Mouse (Mus musculus): Measurements from ENCODE around the gene Sumo3. TPM values are rescaled to one million over a fixed set of nuclear protein-coding genes. Genes with fewer than 3 reads are reported as not detected.

The Sumo3 gene
- polyA plus RNA-seq, 1 experiment, result 254 TPM

- no peaks in the 10 kb centered on the region for H3K27me3 ChIP-seq (ENCODE audit: control insufficient read depth, insufficient read depth, low read length)
- H3K36me3 ChIP-seq (ENCODE audit: control insufficient read depth, insufficient read depth, low read length), result peaks cover 37% of the 10 kb centered on the region
- 78% methylated on average over 8 of the region's 8 CpGs for WGBS
- no peak overlapping the region for H3K4me3 ChIP-seq (ENCODE audit: low read depth, low read length)
- TF ChIP-seq CTCF (IDR thresholded peaks at IDR 0.05; ENCODE audit: extremely low read depth, insufficient read length, insufficient replicate concordance, low read depth, low read length) (no peak), POLR2A (IDR thresholded peaks at IDR 0.05; ENCODE audit: low read depth, low read length) (no peak)
- no peaks in the 10 kb centered on the region for H3K4me1 ChIP-seq (ENCODE audit: control insufficient read depth, insufficient read depth, insufficient read length, low read length)
- no peak overlapping the region for H3K27ac ChIP-seq (ENCODE audit: insufficient read depth, low read depth, low read length)
These were observed 42.0 kb downstream of the Sumo3 start for GRCm38 (mm10) chr10:77647901-77648300.

GRCm38 (mm10) chr10:77652046-77652445, 46.1 kb downstream of the Sumo3 start:
- 89% methylated on average over 9 of the region's 9 CpGs for WGBS
- no peak for TF ChIP-seq CTCF (IDR thresholded peaks at IDR 0.05; ENCODE audit: extremely low read depth, insufficient read length, insufficient replicate concordance, low read depth, low read length)
- TF ChIP-seq POLR2A (IDR thresholded peaks at IDR 0.05; ENCODE audit: low read depth, low read length), result no peak
- H3K27ac ChIP-seq (ENCODE audit: insufficient read depth, low read depth, low read length), result no peak overlapping the region
- no peaks in the 10 kb centered on the region for H3K27me3 ChIP-seq (ENCODE audit: control insufficient read depth, insufficient read depth, low read length)
- H3K36me3 ChIP-seq (ENCODE audit: control insufficient read depth, insufficient read depth, low read length), result no peaks in the 10 kb centered on the region
- H3K4me1 ChIP-seq (ENCODE audit: control insufficient read depth, insufficient read depth, insufficient read length, low read length), result no peaks in the 10 kb centered on the region
- no peak overlapping the region for H3K4me3 ChIP-seq (ENCODE audit: low read depth, low read length)

- Histone ChIP-seq H3K4me1 (ENCODE audit: control insufficient read depth, insufficient read depth, insufficient read length, low read length) (no peaks in the 10 kb centered on the region), H3K27ac (ENCODE audit: insufficient read depth, low read depth, low read length) (no peak overlapping the region), H3K4me3 (ENCODE audit: low read depth, low read length) (no peak overlapping the region), H3K27me3 (ENCODE audit: control insufficient read depth, insufficient read depth, low read length) (no peaks in the 10 kb centered on the region), H3K36me3 (ENCODE audit: control insufficient read depth, insufficient read depth, low read length) (no peaks in the 10 kb centered on the region)
- TF ChIP-seq CTCF (IDR thresholded peaks at IDR 0.05; ENCODE audit: extremely low read depth, insufficient read length, insufficient replicate concordance, low read depth, low read length) (no peak), POLR2A (IDR thresholded peaks at IDR 0.05; ENCODE audit: low read depth, low read length) (no peak)
- WGBS, result 47% methylated on average over 15 of the region's 15 CpGs
These were observed 52.5 kb downstream of the Sumo3 start for GRCm38 (mm10) chr10:77658286-77658994.

GRCm38 (mm10) chr10:77663949-77664665, 58.2 kb downstream of the Sumo3 start:
- H3K27me3 ChIP-seq (ENCODE audit: control insufficient read depth, insufficient read depth, low read length), result no peaks in the 10 kb centered on the region
- no peak overlapping the region for H3K4me3 ChIP-seq (ENCODE audit: low read depth, low read length)
- WGBS, result 60% methylated on average over 43 of the region's 43 CpGs
- peaks cover 1% of the 10 kb centered on the region; the same call in 1 of the 2 replicates for H3K4me1 ChIP-seq (ENCODE audit: control insufficient read depth, insufficient read depth, insufficient read length, low read length)
- no peak overlapping the region for H3K27ac ChIP-seq (ENCODE audit: insufficient read depth, low read depth, low read length)
- TF ChIP-seq POLR2A (IDR thresholded peaks at IDR 0.05; ENCODE audit: low read depth, low read length), result no peak
- no peak for TF ChIP-seq CTCF (IDR thresholded peaks at IDR 0.05; ENCODE audit: extremely low read depth, insufficient read length, insufficient replicate concordance, low read depth, low read length)
- H3K36me3 ChIP-seq (ENCODE audit: control insufficient read depth, insufficient read depth, low read length), result no peaks in the 10 kb centered on the region

GRCm38 (mm10) chr10:77666342-77666741, 60.4 kb downstream of the Sumo3 start:
- TF ChIP-seq POLR2A (IDR thresholded peaks at IDR 0.05; ENCODE audit: low read depth, low read length), result no peak
- no peak for TF ChIP-seq CTCF (IDR thresholded peaks at IDR 0.05; ENCODE audit: extremely low read depth, insufficient read length, insufficient replicate concordance, low read depth, low read length)
- no peak overlapping the region for H3K27ac ChIP-seq (ENCODE audit: insufficient read depth, low read depth, low read length)
- H3K4me1 ChIP-seq (ENCODE audit: control insufficient read depth, insufficient read depth, insufficient read length, low read length), result peaks cover 1% of the 10 kb centered on the region
- H3K27me3 ChIP-seq (ENCODE audit: control insufficient read depth, insufficient read depth, low read length), result no peaks in the 10 kb centered on the region
- H3K4me3 ChIP-seq (ENCODE audit: low read depth, low read length), result no peak overlapping the region
- H3K36me3 ChIP-seq (ENCODE audit: control insufficient read depth, insufficient read depth, low read length), result no peaks in the 10 kb centered on the region
- 26% methylated on average over 8 of the region's 8 CpGs for WGBS

GRCm38 (mm10) chr10:77667402-77667801, 61.5 kb downstream of the Sumo3 start:
- TF ChIP-seq CTCF (IDR thresholded peaks at IDR 0.05; ENCODE audit: extremely low read depth, insufficient read length, insufficient replicate concordance, low read depth, low read length) (no peak), POLR2A (IDR thresholded peaks at IDR 0.05; ENCODE audit: low read depth, low read length) (no peak)
- no peaks in the 10 kb centered on the region for H3K27me3 ChIP-seq (ENCODE audit: control insufficient read depth, insufficient read depth, low read length)
- no peaks in the 10 kb centered on the region for H3K36me3 ChIP-seq (ENCODE audit: control insufficient read depth, insufficient read depth, low read length)
- no peak overlapping the region for H3K27ac ChIP-seq (ENCODE audit: insufficient read depth, low read depth, low read length)
- peaks cover 1% of the 10 kb centered on the region for H3K4me1 ChIP-seq (ENCODE audit: control insufficient read depth, insufficient read depth, insufficient read length, low read length)
- WGBS, result 63% methylated on average over 4 of the region's 4 CpGs
- no peak overlapping the region for H3K4me3 ChIP-seq (ENCODE audit: low read depth, low read length)

Other genes with a start within 250 kb of the Sumo3 start
- 0.76 and 0.79 TPM in 2 replicates for gene Adarb1, start 187.8 kb upstream of the Sumo3 start, polyA plus RNA-seq (2012; rRNA removed)
- 20.4 and 36.4 TPM in 2 replicates for gene Fam207a, start 90.3 kb upstream of the Sumo3 start, polyA plus RNA-seq (2012; rRNA removed)
- 14.3 and 17.4 TPM in 2 replicates for gene Itgb2, start 75.8 kb upstream of the Sumo3 start, polyA plus RNA-seq (2012; rRNA removed)
- 82.9 and 176 TPM in 2 replicates for gene Pttg1ip, start 24.4 kb upstream of the Sumo3 start, polyA plus RNA-seq (2012; rRNA removed)
- gene Gm49325, start 100 bp downstream of the Sumo3 start, polyA plus RNA-seq (2012; rRNA removed), result not detected in 2 replicates
- gene Ube2g2, start 16.2 kb downstream of the Sumo3 start, polyA plus RNA-seq (2012; rRNA removed), result 16.5 and 20.9 TPM in 2 replicates
- 0.11 and 0.33 TPM in 2 replicates for gene Tspear, start 80.5 kb downstream of the Sumo3 start, polyA plus RNA-seq (2012; rRNA removed)
- not detected in 2 replicates for gene Gm19402, start 84.7 kb downstream of the Sumo3 start, polyA plus RNA-seq (2012; rRNA removed)
- gene Gm9508, start 91.1 kb downstream of the Sumo3 start, polyA plus RNA-seq (2012; rRNA removed), result not detected in 2 replicates
- gene Gm10272, start 100.5 kb downstream of the Sumo3 start, polyA plus RNA-seq (2012; rRNA removed), result not detected in 2 replicates
- not detected in 2 replicates for gene Gm10024, start 105.4 kb downstream of the Sumo3 start, polyA plus RNA-seq (2012; rRNA removed)
- gene Gm10142, start 109.7 kb downstream of the Sumo3 start, polyA plus RNA-seq (2012; rRNA removed), result 0.85 TPM in 1 of 2 replicates, not detected in the other
- not detected in 2 replicates for gene Krtap12-1, start 114.5 kb downstream of the Sumo3 start, polyA plus RNA-seq (2012; rRNA removed)
- not detected in 2 replicates for gene Gm10100, start 120.4 kb downstream of the Sumo3 start, polyA plus RNA-seq (2012; rRNA removed)
- gene Gm18596, start 136.5 kb downstream of the Sumo3 start, polyA plus RNA-seq (2012; rRNA removed), result not detected in 2 replicates
- not detected in 2 replicates for gene Gm9736, start 145.3 kb downstream of the Sumo3 start, polyA plus RNA-seq (2012; rRNA removed)
- not detected in 2 replicates for gene Gm3233, start 153.6 kb downstream of the Sumo3 start, polyA plus RNA-seq (2012; rRNA removed)
- gene Gm3238, start 165.2 kb downstream of the Sumo3 start, polyA plus RNA-seq (2012; rRNA removed), result not detected in 2 replicates
- gene Gm7138, start 170.8 kb downstream of the Sumo3 start, polyA plus RNA-seq (2012; rRNA removed), result not detected in 2 replicates
- not detected in 2 replicates for gene Gm3250, start 176.4 kb downstream of the Sumo3 start, polyA plus RNA-seq (2012; rRNA removed)
- not detected in 2 replicates for gene Gm7137, start 182.1 kb downstream of the Sumo3 start, polyA plus RNA-seq (2012; rRNA removed)
- not detected in 2 replicates for gene Gm9639, start 189.0 kb downstream of the Sumo3 start, polyA plus RNA-seq (2012; rRNA removed)
- not detected in 2 replicates for gene Gm19668, start 193.0 kb downstream of the Sumo3 start, polyA plus RNA-seq (2012; rRNA removed)
- not detected in 2 replicates for gene Gm9507, start 205.7 kb downstream of the Sumo3 start, polyA plus RNA-seq (2012; rRNA removed)
- not detected in 2 replicates for gene Gm2696, start 208.6 kb downstream of the Sumo3 start, polyA plus RNA-seq (2012; rRNA removed)
- not detected in 2 replicates for gene Krtap10-4, start 221.0 kb downstream of the Sumo3 start, polyA plus RNA-seq (2012; rRNA removed)
- 0.09 TPM in 1 of 2 replicates, not detected in the other for gene Krtap10-10, start 229.8 kb downstream of the Sumo3 start, polyA plus RNA-seq (2012; rRNA removed)
- gene Gm36176, start 240.7 kb downstream of the Sumo3 start, polyA plus RNA-seq (2012; rRNA removed), result not detected in 2 replicates
- gene Gm10318, start 246.8 kb downstream of the Sumo3 start, polyA plus RNA-seq (2012; rRNA removed), result not detected in 2 replicates

Data from small intestine, adult 2 months (tissue).